Comparison of ENCODE assay signal across 8 mouse cellular contexts in genomic region chr6:28864684-28865083, GRCm38 (mm10). TPM values are rescaled to one million over a fixed set of nuclear protein-coding genes. Genes with fewer than 3 reads are reported as not detected.
DNase-seq lines count a peak whose midpoint lies in the region; ATAC-seq and TF ChIP-seq lines count a peak whose summit lies in the region.

No protein-coding gene starts in this region.

- H3K9me3 ChIP-seq in intestine, embryonic 14.5 days (ENCODE audit: control insufficient read depth, low read length): no peaks in the 10 kb centered on the region
- no peaks in the 10 kb centered on the region for H3K9me3 ChIP-seq in intestine, postnatal 0 days (ENCODE audit: control insufficient read depth)
- no peaks in the 10 kb centered on the region for H3K9me3 ChIP-seq in forebrain, embryonic 13.5 days (replicated peaks)

- no peaks in the 10 kb centered on the region for H3K36me3 ChIP-seq in intestine, embryonic 14.5 days (ENCODE audit: control insufficient read depth, insufficient read depth, low read length)
- H3K36me3 ChIP-seq in intestine, postnatal 0 days (ENCODE audit: control insufficient read depth, insufficient read depth): no peaks in the 10 kb centered on the region
- no peaks in the 10 kb centered on the region for H3K36me3 ChIP-seq in forebrain, embryonic 13.5 days (ENCODE audit: poor library complexity, severe bottlenecking)

- H3K9ac ChIP-seq in intestine, embryonic 14.5 days (ENCODE audit: low read length): no peak overlapping the region
- no peak overlapping the region for H3K9ac ChIP-seq in intestine, postnatal 0 days (ENCODE audit: low read depth, low read length)
- H3K9ac ChIP-seq in forebrain, embryonic 13.5 days: no peak overlapping the region

- H3K27ac ChIP-seq in intestine, embryonic 14.5 days (ENCODE audit: low read depth): 0 out of 2 replicates have a peak overlapping the region, but pooled peaks have one; percentile 33
- H3K27ac ChIP-seq in intestine, postnatal 0 days (ENCODE audit: low read depth, low read length): no peak overlapping the region
- H3K27ac ChIP-seq in bone marrow macrophage, adult 2 months (ENCODE audit: insufficient read depth, low read depth, low read length): peak overlapping the region; percentile 42
- H3K27ac ChIP-seq in forebrain, embryonic 13.5 days: peak overlapping the region; percentile 25

- no peak overlapping the region for H3K4me3 ChIP-seq in intestine, embryonic 14.5 days (ENCODE audit: low read depth, low read length)
- H3K4me3 ChIP-seq in intestine, postnatal 0 days (ENCODE audit: low read depth, low read length): no peak overlapping the region
- H3K4me3 ChIP-seq in bone marrow macrophage, adult 2 months (ENCODE audit: insufficient read depth, low read length): no peak overlapping the region
- no peak overlapping the region for H3K4me3 ChIP-seq in forebrain, embryonic 13.5 days

- DNase-seq in intestine, embryonic 14.5 days (ENCODE audit: low spot score): no peak
- DNase-seq in lung, postnatal 25 days (ENCODE audit: low spot score): peak; percentile 36
- no peak for DNase-seq in urinary bladder, postnatal 10 days (ENCODE audit: low spot score)
- DNase-seq in adrenal gland, postnatal 10 days: no peak
- no peak for DNase-seq in adrenal gland, adult 8-10 months

- ATAC-seq in intestine, embryonic 14.5 days (replicated peaks; ENCODE audit: low FRiP score, low TSS enrichment, low read depth): no peak
- ATAC-seq in intestine, postnatal 0 days: no peak
- peak; percentile 75 for ATAC-seq in forebrain, embryonic 13.5 days

- WGBS in intestine, embryonic 14.5 days: 22% methylated on average over 5 of the region's 5 CpGs
- 29% methylated on average over 5 of the region's 5 CpGs for WGBS in intestine, postnatal 0 days
- WGBS in forebrain, embryonic 13.5 days: 24% methylated on average over 5 of the region's 5 CpGs

- H3K4me1 ChIP-seq in intestine, embryonic 14.5 days (replicated peaks; ENCODE audit: control insufficient read depth, insufficient read depth, low read length): peaks cover 20% of the 10 kb centered on the region; the same call in 1 of the 2 replicates
- peaks cover 11% of the 10 kb centered on the region; the same call in 1 of the 2 replicates for H3K4me1 ChIP-seq in intestine, postnatal 0 days (replicated peaks; ENCODE audit: control insufficient read depth, insufficient read depth, low read length)
- peaks cover 67% of the 10 kb centered on the region for H3K4me1 ChIP-seq in bone marrow macrophage, adult 2 months (ENCODE audit: control insufficient read depth, insufficient read depth, low read length)
- peaks cover 42% of the 10 kb centered on the region for H3K4me1 ChIP-seq in forebrain, embryonic 13.5 days

- no peak overlapping the region for H3K4me2 ChIP-seq in intestine, embryonic 14.5 days (ENCODE audit: low read length)
- H3K4me2 ChIP-seq in intestine, postnatal 0 days (replicated peaks; ENCODE audit: low read depth): no peak overlapping the region
- peak overlapping the region; percentile 25; the same call in 1 of the 2 replicates for H3K4me2 ChIP-seq in forebrain, embryonic 13.5 days

- H3K27me3 ChIP-seq in intestine, embryonic 14.5 days (replicated peaks; ENCODE audit: control insufficient read depth, insufficient read depth, low read length): no peaks in the 10 kb centered on the region
- no peaks in the 10 kb centered on the region for H3K27me3 ChIP-seq in intestine, postnatal 0 days (replicated peaks; ENCODE audit: control insufficient read depth, insufficient read depth, low read length)
- H3K27me3 ChIP-seq in forebrain, embryonic 13.5 days: peaks cover 4% of the 10 kb centered on the region

- TF ChIP-seq POLR2A in bone marrow macrophage, adult 2 months (IDR thresholded peaks at IDR 0.05; ENCODE audit: borderline replicate concordance, low read depth, low read length): no peak

- no peak for TF ChIP-seq CTCF in intestine, postnatal 0 days (IDR thresholded peaks at IDR 0.05; ENCODE audit: low read depth)
- TF ChIP-seq CTCF in bone marrow macrophage, adult 2 months (IDR thresholded peaks at IDR 0.05; ENCODE audit: low read depth, low read length): no peak

RNA-seq across cellular contexts. Expression of gene Lrrc4, which starts 33.1 kb away (rescaled TPM):
- 0.83 and 0.85 TPM in 2 replicates for polyA plus RNA-seq in intestine, embryonic 14.5 days (2014; fragmentation: Nextera tagmentation; extraction: Ambion mirVana)
- 2.8 and 3.2 TPM in 2 replicates for polyA plus RNA-seq in intestine, postnatal 0 days (2015; fragmentation: Nextera tagmentation; extraction: Ambion mirVana)
- 0.15 TPM in 1 of 2 replicates, not detected in the other for polyA plus RNA-seq in bone marrow macrophage, adult 2 months (2012; ENCODE audit: insufficient read depth, insufficient read length, missing spikeins)
- polyA plus RNA-seq in forebrain, embryonic 13.5 days (2015; fragmentation: Nextera tagmentation; extraction: Ambion mirVana): 3.8 and 4.3 TPM in 2 replicates
- 1 to 10 TPM; 5.2 to 5.9 TPM for total RNA-seq in adrenal gland, postnatal 10 days (2021)
- total RNA-seq in adrenal gland, adult 8-10 months (2022): 1 to 10 TPM; 5.9 to 8.0 (median 7.1) TPM
